8 mouse cellular contexts compared by ENCODE assay signal in the genomic region with DNA sequence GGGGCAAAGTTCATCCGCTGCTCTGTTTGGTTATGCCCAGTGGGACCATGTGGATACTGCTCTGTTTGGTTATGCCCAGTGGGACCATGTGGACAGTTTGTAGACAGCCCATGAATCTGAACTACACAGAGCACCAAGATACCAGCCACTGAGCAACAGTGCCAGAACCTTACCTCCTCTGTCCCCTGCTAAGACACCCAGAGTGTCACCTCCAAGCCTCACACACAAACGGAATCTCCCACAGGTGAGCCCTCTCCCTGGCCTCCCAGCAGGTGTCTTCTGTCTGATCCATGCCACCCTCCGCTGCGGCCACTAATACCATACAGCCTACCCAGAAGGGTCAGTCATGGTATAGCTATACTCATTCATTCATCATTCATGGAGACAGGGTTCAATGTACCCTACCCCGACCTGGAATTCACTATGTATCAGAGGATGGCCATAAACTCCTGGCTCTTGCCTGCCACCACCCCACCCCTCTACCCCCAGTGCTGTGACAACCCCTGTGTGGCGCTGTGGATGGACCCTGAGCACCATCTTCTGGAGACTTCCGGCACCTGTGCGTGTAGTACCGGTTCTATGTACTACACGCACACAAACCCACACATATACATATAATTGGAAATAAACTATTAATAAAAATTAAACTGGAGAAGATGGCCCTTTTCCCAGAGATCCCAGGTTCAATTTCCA. TPM values are rescaled to one million over a fixed set of nuclear protein-coding genes. Genes with fewer than 3 reads are reported as not detected.
DNase-seq lines count a peak whose midpoint lies in the region; ATAC-seq and TF ChIP-seq lines count a peak whose summit lies in the region.

No protein-coding gene starts in this region.

- H3K9me3 ChIP-seq in lung, postnatal 0 days (ENCODE audit: low read length), result no peaks in the 10 kb centered on the region
- H3K9me3 ChIP-seq in embryonic facial prominence, embryonic 15.5 days (replicated peaks), result 0 out of 2 replicates have a peak, but pooled peaks cover 3% of the 10 kb centered on the region
- H3K9me3 ChIP-seq in limb, embryonic 13.5 days, result no peaks in the 10 kb centered on the region
- H3K9me3 ChIP-seq in stomach, embryonic 16.5 days (replicated peaks; ENCODE audit: control insufficient read depth, low read length), result no peaks in the 10 kb centered on the region

- H3K36me3 ChIP-seq in lung, postnatal 0 days (ENCODE audit: insufficient read depth, low read length), result peaks cover 19% of the 10 kb centered on the region; the same call in 1 of the 2 replicates
- peaks cover 54% of the 10 kb centered on the region for H3K36me3 ChIP-seq in embryonic facial prominence, embryonic 15.5 days
- peaks cover 57% of the 10 kb centered on the region for H3K36me3 ChIP-seq in limb, embryonic 13.5 days
- peaks cover 31% of the 10 kb centered on the region for H3K36me3 ChIP-seq in stomach, embryonic 16.5 days (ENCODE audit: control insufficient read depth, insufficient read depth, low read length)

- no peak overlapping the region for H3K27ac ChIP-seq in lung, postnatal 0 days (ENCODE audit: low read length)
- H3K27ac ChIP-seq in embryonic facial prominence, embryonic 15.5 days (replicated peaks), result no peak overlapping the region
- H3K27ac ChIP-seq in limb, embryonic 13.5 days, result no peak overlapping the region
- H3K27ac ChIP-seq in stomach, embryonic 16.5 days (ENCODE audit: low read length), result no peak overlapping the region; the same call in 1 of the 2 replicates

- TF ChIP-seq EP300 in lung, postnatal 0 days (IDR thresholded peaks at IDR 0.05), result no peak

- DNase-seq in lung, postnatal 0 days (ENCODE audit: low spot score), result no peak
- no peak for DNase-seq in lung, postnatal 10 days
- no peak for DNase-seq in adipocyte (ENCODE audit: low spot score)
- no peak for DNase-seq in adrenal gland, postnatal 10 days
- DNase-seq in Muller cell, postnatal 12 days (ENCODE audit: inconsistent ontology term), result no peak

- TF ChIP-seq CTCF in lung, postnatal 0 days (IDR thresholded peaks at IDR 0.05), result peak; percentile 40

- WGBS in lung, postnatal 0 days, result 49% methylated on average over 10 of the region's 10 CpGs
- WGBS in embryonic facial prominence, embryonic 15.5 days, result 52% methylated on average over 10 of the region's 10 CpGs
- WGBS in limb, embryonic 13.5 days, result 59% methylated on average over 10 of the region's 10 CpGs
- WGBS in stomach, embryonic 16.5 days, result 50% methylated on average over 10 of the region's 10 CpGs

- no peaks in the 10 kb centered on the region for H3K27me3 ChIP-seq in lung, postnatal 0 days (replicated peaks; ENCODE audit: insufficient read depth, low read length)
- H3K27me3 ChIP-seq in embryonic facial prominence, embryonic 15.5 days, result no peaks in the 10 kb centered on the region
- no peaks in the 10 kb centered on the region for H3K27me3 ChIP-seq in limb, embryonic 13.5 days
- H3K27me3 ChIP-seq in stomach, embryonic 16.5 days (ENCODE audit: control insufficient read depth, insufficient read depth, low read length), result no peaks in the 10 kb centered on the region

- H3K9ac ChIP-seq in lung, postnatal 0 days (replicated peaks; ENCODE audit: low read depth), result peak overlapping the region; percentile 78
- peak overlapping the region; percentile 90 for H3K9ac ChIP-seq in embryonic facial prominence, embryonic 15.5 days
- peak overlapping the region; percentile 88 for H3K9ac ChIP-seq in limb, embryonic 13.5 days
- peak overlapping the region; percentile 86 for H3K9ac ChIP-seq in stomach, embryonic 16.5 days (ENCODE audit: low read length)

- peak overlapping the region; percentile 74 for H3K4me3 ChIP-seq in lung, postnatal 0 days (ENCODE audit: low read depth, low read length)
- H3K4me3 ChIP-seq in embryonic facial prominence, embryonic 15.5 days (replicated peaks), result peak overlapping the region; percentile 93
- H3K4me3 ChIP-seq in limb, embryonic 13.5 days, result peak overlapping the region; percentile 89
- H3K4me3 ChIP-seq in stomach, embryonic 16.5 days (replicated peaks; ENCODE audit: low read length), result peak overlapping the region; percentile 75

- ATAC-seq in lung, postnatal 0 days, result no peak
- ATAC-seq in embryonic facial prominence, embryonic 15.5 days (ENCODE audit: insufficient number of reproducible peaks, low FRiP score, low TSS enrichment, low read depth), result no peak
- ATAC-seq in limb, embryonic 13.5 days (ENCODE audit: low FRiP score, low read depth), result no peak
- no peak for ATAC-seq in stomach, embryonic 16.5 days (ENCODE audit: insufficient read depth, low FRiP score)

- H3K4me1 ChIP-seq in lung, postnatal 0 days (ENCODE audit: insufficient read depth, low read depth, low read length), result peaks cover 14% of the 10 kb centered on the region; the same call in 1 of the 2 replicates
- peaks cover 36% of the 10 kb centered on the region for H3K4me1 ChIP-seq in embryonic facial prominence, embryonic 15.5 days
- peaks cover 39% of the 10 kb centered on the region for H3K4me1 ChIP-seq in limb, embryonic 13.5 days
- peaks cover 23% of the 10 kb centered on the region for H3K4me1 ChIP-seq in stomach, embryonic 16.5 days (ENCODE audit: control insufficient read depth, insufficient read depth, low read length)

- peak overlapping the region; percentile 92 for H3K4me2 ChIP-seq in lung, postnatal 0 days (replicated peaks; ENCODE audit: low read depth, low read length)
- H3K4me2 ChIP-seq in embryonic facial prominence, embryonic 15.5 days (replicated peaks), result peak overlapping the region; percentile 84
- H3K4me2 ChIP-seq in limb, embryonic 13.5 days (replicated peaks), result peak overlapping the region; percentile 91
- H3K4me2 ChIP-seq in stomach, embryonic 16.5 days (ENCODE audit: low read depth, low read length), result peak overlapping the region; percentile 89

RNA-seq across cellular contexts. Expression of gene Uqcr11, which starts 1.0 kb away (rescaled TPM):
- polyA plus RNA-seq in lung, postnatal 0 days (2015; fragmentation: Nextera tagmentation; extraction: Ambion mirVana), result 511 and 651 TPM in 2 replicates
- polyA plus RNA-seq in embryonic facial prominence, embryonic 15.5 days (2015; fragmentation: Nextera tagmentation; extraction: Ambion mirVana), result 659 and 673 TPM in 2 replicates
- polyA plus RNA-seq in limb, embryonic 13.5 days (2015; fragmentation: Nextera tagmentation; extraction: Ambion mirVana), result 443 and 459 TPM in 2 replicates
- polyA plus RNA-seq in stomach, embryonic 16.5 days (2015; fragmentation: Nextera tagmentation; extraction: Ambion mirVana), result 669 and 707 TPM in 2 replicates
- 1,000 to 10,000 TPM; 1,321 to 1,365 TPM for total RNA-seq in adrenal gland, postnatal 10 days (2021)

RNA-seq across cellular contexts. Expression of gene Mbd3, which starts 6.3 kb away (rescaled TPM):
- 90.6 and 90.7 TPM in 2 replicates for polyA plus RNA-seq in lung, postnatal 0 days (2015; fragmentation: Nextera tagmentation; extraction: Ambion mirVana)
- 247 and 250 TPM in 2 replicates for polyA plus RNA-seq in embryonic facial prominence, embryonic 15.5 days (2015; fragmentation: Nextera tagmentation; extraction: Ambion mirVana)
- 276 and 288 TPM in 2 replicates for polyA plus RNA-seq in limb, embryonic 13.5 days (2015; fragmentation: Nextera tagmentation; extraction: Ambion mirVana)
- polyA plus RNA-seq in stomach, embryonic 16.5 days (2015; fragmentation: Nextera tagmentation; extraction: Ambion mirVana), result 131 and 139 TPM in 2 replicates
- total RNA-seq in adrenal gland, postnatal 10 days (2021), result 100 to 1,000 TPM; 103 to 113 TPM

RNA-seq across cellular contexts. Expression of gene Mex3d, which starts 18.2 kb away (rescaled TPM):
- 6.0 and 6.3 TPM in 2 replicates for polyA plus RNA-seq in lung, postnatal 0 days (2015; fragmentation: Nextera tagmentation; extraction: Ambion mirVana)
- polyA plus RNA-seq in embryonic facial prominence, embryonic 15.5 days (2015; fragmentation: Nextera tagmentation; extraction: Ambion mirVana), result 7.2 and 8.4 TPM in 2 replicates
- 9.2 and 9.5 TPM in 2 replicates for polyA plus RNA-seq in limb, embryonic 13.5 days (2015; fragmentation: Nextera tagmentation; extraction: Ambion mirVana)
- polyA plus RNA-seq in stomach, embryonic 16.5 days (2015; fragmentation: Nextera tagmentation; extraction: Ambion mirVana), result 3.0 and 4.1 TPM in 2 replicates
- total RNA-seq in adrenal gland, postnatal 10 days (2021), result 10 to 100 TPM; 19.6 to 21.8 TPM

RNA-seq across cellular contexts. Expression of gene Tcf3, which starts 27.8 kb away (rescaled TPM):
- 34.7 and 36.2 TPM in 2 replicates for polyA plus RNA-seq in lung, postnatal 0 days (2015; fragmentation: Nextera tagmentation; extraction: Ambion mirVana)
- polyA plus RNA-seq in embryonic facial prominence, embryonic 15.5 days (2015; fragmentation: Nextera tagmentation; extraction: Ambion mirVana), result 133 and 135 TPM in 2 replicates
- 153 and 157 TPM in 2 replicates for polyA plus RNA-seq in limb, embryonic 13.5 days (2015; fragmentation: Nextera tagmentation; extraction: Ambion mirVana)
- polyA plus RNA-seq in stomach, embryonic 16.5 days (2015; fragmentation: Nextera tagmentation; extraction: Ambion mirVana), result 46.1 and 57.9 TPM in 2 replicates
- total RNA-seq in adrenal gland, postnatal 10 days (2021), result 10 to 100 TPM; 58.1 to 77.1 TPM

RNA-seq across cellular contexts. Expression of gene Plk5, which starts 49.4 kb away (rescaled TPM):
- polyA plus RNA-seq in lung, postnatal 0 days (2015; fragmentation: Nextera tagmentation; extraction: Ambion mirVana), result 1.00 and 1.0 TPM in 2 replicates
- polyA plus RNA-seq in embryonic facial prominence, embryonic 15.5 days (2015; fragmentation: Nextera tagmentation; extraction: Ambion mirVana), result 2.0 and 2.2 TPM in 2 replicates
- polyA plus RNA-seq in limb, embryonic 13.5 days (2015; fragmentation: Nextera tagmentation; extraction: Ambion mirVana), result 1.2 and 2.2 TPM in 2 replicates
- polyA plus RNA-seq in stomach, embryonic 16.5 days (2015; fragmentation: Nextera tagmentation; extraction: Ambion mirVana), result 0.14 and 0.61 TPM in 2 replicates
- under 1 TPM in 1 of 2 experiments, not detected in 1; 0.12 TPM for total RNA-seq in adrenal gland, postnatal 10 days (2021)
